Mouse (Mus musculus) brain, embryonic 18.5 days (tissue): ENCODE data around the gene Gsto1.
"Not testable (repeated sequence)": the region's sequence is repeated elsewhere in the genome, so short reads cannot be mapped to it uniquely, and the experiment has no call there.

Source experiments
- DNase-seq: peaks from one replicate; pipeline ENCODE4 v3.0.0-alpha.2; 2012; ENCODE audit warnings: low read depth, low spot score

Gene Gsto1

GRCm38 (mm10) chr19:47854796-47855783, at the start of gene Gsto1:
Gene Gsto1 (plus strand): TSS chr19:47854970.
- no peak for DNase-seq

- no peak for DNase-seq
Observed at GRCm38 (mm10) chr19:47812091-47812490, 42.7 kb upstream of the Gsto1 start.

GRCm38 (mm10) chr19:47814721-47815120, 40.0 kb upstream of the Gsto1 start:
- no peak for DNase-seq

GRCm38 (mm10) chr19:47817692-47818091, 37.1 kb upstream of the Gsto1 start:
- DNase-seq, result no peak

GRCm38 (mm10) chr19:47820832-47821493, 33.8 kb upstream of the Gsto1 start:
- no peak for DNase-seq

- no peak for DNase-seq
Observed at GRCm38 (mm10) chr19:47821494-47821872, 33.3 kb upstream of the Gsto1 start.

GRCm38 (mm10) chr19:47822143-47822796, 32.5 kb upstream of the Gsto1 start:
- no peak for DNase-seq

GRCm38 (mm10) chr19:47824026-47824425, 30.7 kb upstream of the Gsto1 start:
- no peak for DNase-seq

- no peak for DNase-seq
Observed at GRCm38 (mm10) chr19:47829913-47830450, 24.8 kb upstream of the Gsto1 start.

- DNase-seq, result no peak
Observed at GRCm38 (mm10) chr19:47831111-47831510, 23.7 kb upstream of the Gsto1 start.

GRCm38 (mm10) chr19:47832316-47832715, 22.5 kb upstream of the Gsto1 start:
- no peak for DNase-seq

- no peak for DNase-seq
Observed at GRCm38 (mm10) chr19:47834614-47835013, 20.2 kb upstream of the Gsto1 start.

- no peak for DNase-seq
Observed at GRCm38 (mm10) chr19:47835776-47836175, 19.0 kb upstream of the Gsto1 start.

- DNase-seq, result no peak
Observed at GRCm38 (mm10) chr19:47836701-47837526, 17.9 kb upstream of the Gsto1 start.

GRCm38 (mm10) chr19:47837527-47837901, 17.3 kb upstream of the Gsto1 start:
- DNase-seq, result no peak

- not testable (repeated sequence) for DNase-seq
Observed at GRCm38 (mm10) chr19:47841234-47841633, 13.5 kb upstream of the Gsto1 start.

GRCm38 (mm10) chr19:47849735-47850134, 5.0 kb upstream of the Gsto1 start:
- DNase-seq, result no peak

GRCm38 (mm10) chr19:47852131-47852530, 2.6 kb upstream of the Gsto1 start:
- DNase-seq, result not testable (repeated sequence)

- no peak for DNase-seq
Observed at GRCm38 (mm10) chr19:47853053-47853452, 1.7 kb upstream of the Gsto1 start.

GRCm38 (mm10) chr19:47853951-47854795, 597 bp upstream of the Gsto1 start:
- no peak for DNase-seq
